Mouse (Mus musculus): Measurements from ENCODE around the gene Adprm. TPM values are rescaled to one million over a fixed set of nuclear protein-coding genes. Genes with fewer than 3 reads are reported as not detected.

Gene Adprm
- polyA plus RNA-seq, 1 experiment from 2014 or later: 26.6 TPM

DNA sequence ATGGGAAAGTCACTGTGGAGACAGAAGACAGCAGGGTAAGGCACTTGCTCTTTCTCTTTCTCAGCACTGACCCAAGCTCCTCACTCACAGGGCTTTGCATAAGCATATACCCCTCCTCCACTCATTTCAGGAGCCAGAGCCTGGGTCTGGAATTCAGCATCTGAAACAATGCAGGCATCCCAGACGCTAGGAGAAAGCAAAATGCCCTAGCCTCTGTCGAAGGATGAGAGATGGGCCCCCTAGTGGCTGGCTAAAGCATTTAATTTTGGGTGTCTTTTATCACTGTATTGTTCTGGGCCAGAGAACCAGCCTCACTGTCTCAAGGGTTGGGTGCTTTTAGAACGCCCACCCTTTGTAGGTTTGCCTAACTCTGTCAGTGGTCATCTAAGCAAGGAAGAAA lies 27.8 kb upstream of the Adprm start:
- no peak overlapping the region for H3K4me3 ChIP-seq (replicated peaks; ENCODE audit: low read length)
- no peak overlapping the region for H3K27ac ChIP-seq (ENCODE audit: low read length)
- no peak overlapping the region for H3K9ac ChIP-seq (ENCODE audit: low read length)
- no peak overlapping the region for H3K4me2 ChIP-seq (ENCODE audit: low read depth, low read length)
- H3K9me3 ChIP-seq (replicated peaks; ENCODE audit: control insufficient read depth, low read length): no peaks in the 10 kb centered on the region
- H3K4me1 ChIP-seq (ENCODE audit: control insufficient read depth, insufficient read depth, low read length): peaks cover 6% of the 10 kb centered on the region; the same call in 1 of the 2 replicates
- H3K36me3 ChIP-seq (ENCODE audit: control insufficient read depth, insufficient read depth, low read length): no peaks in the 10 kb centered on the region
- 8% methylated on average over 3 of the region's 3 CpGs for WGBS
- H3K27me3 ChIP-seq (ENCODE audit: control insufficient read depth, insufficient read depth, low read length): peaks cover 17% of the 10 kb centered on the region
- ATAC-seq (ENCODE audit: insufficient read depth, low FRiP score): peak; percentile 19; the same call in 1 of the 2 replicates

DNA sequence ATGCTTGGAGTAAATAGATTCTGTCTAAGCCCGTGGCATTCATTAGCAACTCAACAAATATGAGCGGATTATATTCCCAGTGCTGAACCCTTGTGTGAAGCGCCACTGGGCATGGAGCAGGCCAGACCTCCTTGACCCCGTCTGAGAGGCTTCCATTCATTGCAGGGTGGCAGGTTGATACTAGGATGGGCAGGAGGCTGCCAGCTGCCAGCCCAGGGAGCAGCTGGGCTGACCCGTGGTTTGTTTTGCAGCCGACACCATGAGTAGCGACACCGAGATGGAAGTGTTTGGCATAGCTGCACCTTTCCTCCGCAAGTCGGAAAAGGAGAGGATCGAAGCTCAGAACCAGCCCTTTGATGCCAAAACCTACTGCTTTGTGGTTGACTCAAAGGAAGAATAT lies 27.3 kb upstream of the Adprm start:
- no peaks in the 10 kb centered on the region for H3K9me3 ChIP-seq (replicated peaks; ENCODE audit: control insufficient read depth, low read length)
- H3K27me3 ChIP-seq (ENCODE audit: control insufficient read depth, insufficient read depth, low read length): peaks cover 13% of the 10 kb centered on the region
- WGBS: 68% methylated on average over 11 of the region's 11 CpGs
- no peak overlapping the region for H3K4me3 ChIP-seq (replicated peaks; ENCODE audit: low read length)
- peaks cover 6% of the 10 kb centered on the region; the same call in 1 of the 2 replicates for H3K4me1 ChIP-seq (ENCODE audit: control insufficient read depth, insufficient read depth, low read length)
- H3K9ac ChIP-seq (ENCODE audit: low read length): no peak overlapping the region
- ATAC-seq (ENCODE audit: insufficient read depth, low FRiP score): no peak
- H3K27ac ChIP-seq (ENCODE audit: low read length): no peak overlapping the region
- no peaks in the 10 kb centered on the region for H3K36me3 ChIP-seq (ENCODE audit: control insufficient read depth, insufficient read depth, low read length)
- no peak overlapping the region for H3K4me2 ChIP-seq (ENCODE audit: low read depth, low read length)

DNA sequence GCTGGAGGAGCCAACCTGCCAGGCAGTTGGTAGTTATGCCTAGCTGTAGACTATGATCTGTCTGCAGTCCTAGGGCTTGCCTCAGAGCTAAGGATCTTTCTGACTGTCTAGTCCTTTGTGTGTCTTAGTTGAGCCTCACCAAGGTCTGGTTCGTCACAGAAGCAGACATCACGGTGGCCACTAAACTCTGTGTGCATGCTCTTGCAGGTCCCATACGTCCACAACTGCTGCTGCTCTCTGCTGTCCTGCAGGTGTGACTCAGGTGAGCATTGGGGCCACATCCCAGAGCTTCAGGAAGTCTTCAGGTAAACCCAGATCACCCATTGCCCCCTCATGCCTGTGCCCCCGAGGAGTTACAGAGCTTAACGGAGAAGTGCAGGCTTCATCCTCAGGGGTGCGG lies 26.5 kb upstream of the Adprm start:
- Histone ChIP-seq H3K4me1 (ENCODE audit: control insufficient read depth, insufficient read depth, low read length) (peaks cover 6% of the 10 kb centered on the region; the same call in 1 of the 2 replicates), H3K27me3 (ENCODE audit: control insufficient read depth, insufficient read depth, low read length) (peaks cover 4% of the 10 kb centered on the region), H3K9me3 (replicated peaks; ENCODE audit: control insufficient read depth, low read length) (no peaks in the 10 kb centered on the region), H3K27ac (ENCODE audit: low read length) (no peak overlapping the region), H3K4me3 (replicated peaks; ENCODE audit: low read length) (no peak overlapping the region), H3K36me3 (ENCODE audit: control insufficient read depth, insufficient read depth, low read length) (no peaks in the 10 kb centered on the region), H3K4me2 (ENCODE audit: low read depth, low read length) (no peak overlapping the region), H3K9ac (ENCODE audit: low read length) (no peak overlapping the region)
- no peak for ATAC-seq (ENCODE audit: insufficient read depth, low FRiP score)
- WGBS: 89% methylated on average over 6 of the region's 6 CpGs

DNA sequence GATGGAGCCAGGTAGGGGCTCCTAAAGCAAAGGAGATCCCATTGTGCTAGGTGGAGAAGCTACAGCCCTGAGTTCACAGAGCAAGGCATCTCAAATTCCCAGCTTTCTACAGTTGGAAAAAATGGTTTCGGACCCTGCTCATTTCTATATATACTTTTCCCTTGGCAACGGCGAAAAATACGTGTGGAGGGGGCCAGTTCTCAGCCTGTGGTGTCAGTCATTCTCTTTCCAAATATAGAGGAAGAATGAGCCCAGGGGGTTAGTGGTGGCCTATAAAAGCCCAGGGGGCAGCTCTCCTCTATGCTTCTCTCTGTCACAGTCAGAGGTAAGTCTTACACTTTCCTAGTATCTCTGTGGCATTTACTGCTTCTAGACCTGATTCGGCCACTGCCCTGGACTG lies 25.6 kb upstream of the Adprm start, which contains the start of gene Myh3:
Gene Myh3 (plus strand): TSS at position 301 of the 400 bp plus-strand sequence.
- 86% methylated on average over 5 of the region's 5 CpGs for WGBS
- Histone ChIP-seq H3K36me3 (ENCODE audit: control insufficient read depth, insufficient read depth, low read length) (no peaks in the 10 kb centered on the region), H3K27me3 (ENCODE audit: control insufficient read depth, insufficient read depth, low read length) (no peaks in the 10 kb centered on the region), H3K9ac (ENCODE audit: low read length) (no peak within 1 kb of the TSS), H3K4me2 (ENCODE audit: low read depth, low read length) (no peak within 1 kb of the TSS), H3K9me3 (replicated peaks; ENCODE audit: control insufficient read depth, low read length) (no peaks in the 10 kb centered on the region), H3K4me3 (replicated peaks; ENCODE audit: low read length) (no peak within 1 kb of the TSS), H3K27ac (ENCODE audit: low read length) (no peak within 1 kb of the TSS), H3K4me1 (ENCODE audit: control insufficient read depth, insufficient read depth, low read length) (peaks cover 6% of the 10 kb centered on the region; the same call in 1 of the 2 replicates)
- ATAC-seq (ENCODE audit: insufficient read depth, low FRiP score): no peak

DNA sequence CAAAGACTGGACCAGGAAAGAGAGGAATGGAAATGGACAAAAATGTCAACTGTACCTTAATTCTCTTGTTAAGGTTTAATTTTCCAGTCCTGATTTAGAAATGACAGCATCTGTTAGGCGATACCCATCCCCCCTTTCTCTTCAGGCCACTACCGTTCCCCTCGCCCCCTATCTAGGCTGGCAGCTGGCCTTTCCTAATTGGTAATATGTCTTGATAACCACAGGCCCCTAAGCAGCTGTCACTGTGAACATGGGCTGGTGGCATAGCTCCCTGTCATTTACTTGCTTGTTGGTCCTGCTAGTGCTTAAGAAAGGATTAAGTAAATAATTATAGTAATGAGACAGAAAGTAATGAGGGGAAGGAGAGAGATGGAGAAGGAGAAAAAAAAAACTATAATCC lies 25.0 kb upstream of the Adprm start:
- WGBS: 64% methylated on average over 3 of the region's 3 CpGs
- Histone ChIP-seq H3K27me3 (ENCODE audit: control insufficient read depth, insufficient read depth, low read length) (no peaks in the 10 kb centered on the region), H3K9me3 (replicated peaks; ENCODE audit: control insufficient read depth, low read length) (no peaks in the 10 kb centered on the region), H3K27ac (ENCODE audit: low read length) (no peak overlapping the region), H3K36me3 (ENCODE audit: control insufficient read depth, insufficient read depth, low read length) (no peaks in the 10 kb centered on the region), H3K4me2 (ENCODE audit: low read depth, low read length) (no peak overlapping the region), H3K4me1 (ENCODE audit: control insufficient read depth, insufficient read depth, low read length) (peaks cover 6% of the 10 kb centered on the region; the same call in 1 of the 2 replicates), H3K9ac (ENCODE audit: low read length) (no peak overlapping the region), H3K4me3 (replicated peaks; ENCODE audit: low read length) (no peak overlapping the region)
- no peak for ATAC-seq (ENCODE audit: insufficient read depth, low FRiP score)

DNA sequence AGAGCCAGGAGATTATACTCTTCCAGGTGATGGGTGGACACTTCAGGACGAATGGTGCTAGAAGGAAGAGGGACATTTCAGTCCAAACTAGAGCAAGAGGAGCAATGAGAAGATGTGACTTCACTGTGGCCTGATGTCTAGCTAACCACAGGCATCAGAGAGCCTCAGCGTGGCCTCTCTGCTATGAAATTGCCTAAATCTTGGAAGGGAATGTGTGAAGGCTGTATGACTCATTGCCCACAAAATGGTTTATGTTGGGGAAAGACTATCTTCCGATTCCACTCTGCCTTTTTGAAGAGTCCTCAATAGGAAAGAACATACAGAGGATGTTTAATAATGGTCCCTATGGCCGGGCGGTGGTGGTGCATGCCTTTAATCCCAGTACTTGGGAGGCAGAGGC lies 24.4 kb upstream of the Adprm start:
- Histone ChIP-seq H3K27me3 (ENCODE audit: control insufficient read depth, insufficient read depth, low read length) (no peaks in the 10 kb centered on the region), H3K4me1 (ENCODE audit: control insufficient read depth, insufficient read depth, low read length) (peaks cover 6% of the 10 kb centered on the region; the same call in 1 of the 2 replicates), H3K9ac (ENCODE audit: low read length) (no peak overlapping the region), H3K4me3 (replicated peaks; ENCODE audit: low read length) (no peak overlapping the region), H3K4me2 (ENCODE audit: low read depth, low read length) (no peak overlapping the region), H3K9me3 (replicated peaks; ENCODE audit: control insufficient read depth, low read length) (no peaks in the 10 kb centered on the region), H3K36me3 (ENCODE audit: control insufficient read depth, insufficient read depth, low read length) (no peaks in the 10 kb centered on the region), H3K27ac (ENCODE audit: low read length) (no peak overlapping the region)
- ATAC-seq (ENCODE audit: insufficient read depth, low FRiP score): no peak
- WGBS: 83% methylated on average over 5 of the region's 5 CpGs

DNA sequence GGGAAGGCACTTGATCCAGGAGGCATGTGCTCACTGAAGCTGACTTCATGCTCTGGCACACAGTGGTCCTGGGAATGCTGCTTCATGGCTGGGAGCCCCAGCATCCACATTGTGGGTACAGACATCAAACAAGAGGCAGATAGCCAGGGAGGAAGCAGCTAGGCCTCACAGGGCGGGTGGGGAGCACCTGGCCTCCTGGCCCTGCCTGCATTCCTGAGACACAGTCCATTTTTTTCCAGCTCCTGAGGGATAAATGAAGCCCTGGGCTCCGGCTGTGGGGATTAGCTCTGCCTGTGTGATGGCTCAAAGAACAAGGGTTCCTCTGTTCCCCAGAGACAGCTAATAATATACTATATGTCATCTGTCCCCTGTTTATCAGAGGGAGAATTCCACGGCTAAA lies 22.6 kb upstream of the Adprm start:
- ATAC-seq (ENCODE audit: insufficient read depth, low FRiP score): no peak
- Histone ChIP-seq H3K4me3 (replicated peaks; ENCODE audit: low read length) (no peak overlapping the region), H3K36me3 (ENCODE audit: control insufficient read depth, insufficient read depth, low read length) (no peaks in the 10 kb centered on the region), H3K27me3 (ENCODE audit: control insufficient read depth, insufficient read depth, low read length) (no peaks in the 10 kb centered on the region), H3K4me1 (ENCODE audit: control insufficient read depth, insufficient read depth, low read length) (no peaks in the 10 kb centered on the region), H3K27ac (ENCODE audit: low read length) (no peak overlapping the region), H3K9me3 (replicated peaks; ENCODE audit: control insufficient read depth, low read length) (no peaks in the 10 kb centered on the region), H3K4me2 (ENCODE audit: low read depth, low read length) (no peak overlapping the region), H3K9ac (ENCODE audit: low read length) (no peak overlapping the region)
- WGBS: 36% methylated on average over 3 of the region's 3 CpGs

DNA sequence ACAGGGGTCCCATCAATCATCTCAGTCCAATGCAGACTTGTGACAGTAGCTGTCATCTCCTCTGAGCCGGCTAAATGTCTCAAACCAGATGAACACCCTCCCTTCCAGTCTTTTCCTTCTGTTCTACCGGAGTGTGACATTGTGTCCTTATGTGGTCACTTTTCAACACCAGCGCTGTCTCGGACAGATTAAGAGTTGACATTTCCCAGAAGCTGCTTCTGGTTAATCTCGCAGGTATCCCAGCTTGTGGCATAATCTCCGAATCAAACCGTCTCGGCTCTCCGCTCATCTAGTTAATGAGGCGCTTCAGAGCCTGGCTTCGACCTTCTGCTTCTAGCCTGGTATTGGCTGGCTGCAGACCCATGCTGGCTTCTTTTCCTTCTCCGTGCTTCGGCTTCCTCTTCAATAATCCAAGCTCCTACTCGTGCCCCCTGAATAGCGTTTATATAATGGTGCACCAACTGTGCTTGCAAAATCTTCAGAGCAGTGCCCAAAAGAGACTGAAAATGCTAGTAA lies 20.3 kb upstream of the Adprm start:
- Histone ChIP-seq H3K4me2 (ENCODE audit: low read depth, low read length) (no peak overlapping the region), H3K27me3 (ENCODE audit: control insufficient read depth, insufficient read depth, low read length) (no peaks in the 10 kb centered on the region), H3K9me3 (replicated peaks; ENCODE audit: control insufficient read depth, low read length) (no peaks in the 10 kb centered on the region), H3K36me3 (ENCODE audit: control insufficient read depth, insufficient read depth, low read length) (no peaks in the 10 kb centered on the region), H3K27ac (ENCODE audit: low read length) (no peak overlapping the region), H3K4me1 (ENCODE audit: control insufficient read depth, insufficient read depth, low read length) (no peaks in the 10 kb centered on the region), H3K4me3 (replicated peaks; ENCODE audit: low read length) (no peak overlapping the region), H3K9ac (ENCODE audit: low read length) (no peak overlapping the region)
- WGBS: 79% methylated on average over 15 of the region's 15 CpGs
- no peak for ATAC-seq (ENCODE audit: insufficient read depth, low FRiP score)

DNA sequence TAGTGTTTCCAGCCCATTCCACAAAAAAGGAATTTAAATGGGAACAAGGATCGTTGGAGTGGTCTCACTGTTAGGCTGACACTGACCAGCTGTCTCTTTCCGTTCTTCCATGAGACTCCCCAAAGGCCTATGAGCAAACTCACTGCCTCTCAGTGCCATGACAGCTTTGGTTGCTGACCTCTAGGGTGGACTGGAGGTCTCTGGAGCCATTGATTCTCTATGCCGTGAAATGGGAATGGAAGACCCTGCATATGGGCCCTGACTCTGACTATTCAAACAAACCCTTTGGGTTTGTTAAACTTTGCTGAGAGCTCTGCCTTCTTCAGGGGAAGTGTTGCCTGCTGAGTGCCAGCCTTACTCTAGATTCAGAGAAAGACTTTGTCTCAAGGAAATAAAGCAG lies 15.3 kb upstream of the Adprm start:
- Histone ChIP-seq H3K9me3 (replicated peaks; ENCODE audit: control insufficient read depth, low read length) (no peaks in the 10 kb centered on the region), H3K9ac (ENCODE audit: low read length) (no peak overlapping the region), H3K36me3 (ENCODE audit: control insufficient read depth, insufficient read depth, low read length) (peaks cover 13% of the 10 kb centered on the region; the same call in 1 of the 2 replicates), H3K4me1 (ENCODE audit: control insufficient read depth, insufficient read depth, low read length) (no peaks in the 10 kb centered on the region), H3K27me3 (ENCODE audit: control insufficient read depth, insufficient read depth, low read length) (no peaks in the 10 kb centered on the region), H3K4me2 (ENCODE audit: low read depth, low read length) (no peak overlapping the region), H3K27ac (ENCODE audit: low read length) (no peak overlapping the region), H3K4me3 (replicated peaks; ENCODE audit: low read length) (no peak overlapping the region)
- ATAC-seq (ENCODE audit: insufficient read depth, low FRiP score): no peak
- 71% methylated on average over 3 of the region's 3 CpGs for WGBS

Measured in stomach, embryonic 16.5 days (tissue).